Mouse (Mus musculus): Measurements from ENCODE around the gene Olfr111. TPM values are rescaled to one million over a fixed set of nuclear protein-coding genes. Genes with fewer than 3 reads are reported as not detected.

Gene Olfr111
- polyA plus RNA-seq, 1 experiment from 2014 or later = not detected

DNA sequence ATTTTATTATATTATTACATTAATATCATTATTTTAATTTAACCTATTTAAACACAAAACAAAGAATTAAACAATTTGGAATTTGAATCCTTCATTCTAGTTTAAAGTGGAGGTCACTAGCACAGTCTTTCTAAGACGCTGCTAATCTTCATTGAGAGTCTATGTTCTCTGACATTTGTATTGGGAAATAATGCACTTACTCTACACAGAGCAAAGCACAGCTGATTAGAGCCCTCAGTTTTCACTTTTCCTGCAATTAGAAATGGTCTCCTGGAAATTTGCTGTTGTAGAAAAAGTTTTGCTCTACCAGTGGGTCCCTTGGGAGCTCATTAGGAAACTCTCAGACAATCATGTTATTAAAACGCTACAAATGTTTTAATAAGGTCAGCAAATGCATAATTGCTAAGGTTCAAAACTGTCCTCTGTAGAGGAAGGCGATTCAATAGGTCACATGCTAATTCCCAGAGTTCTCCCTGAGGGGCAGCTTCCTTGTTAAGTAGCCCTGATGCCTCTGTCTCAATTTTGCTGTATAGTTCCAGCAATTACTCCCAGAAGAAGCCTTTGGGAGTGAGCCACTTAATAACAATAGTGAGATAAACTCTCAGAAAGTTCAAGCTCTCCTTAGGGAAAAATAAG is 36.1 kb downstream of the Olfr111 start:
- 41% methylated on average over 3 of the region's 3 CpGs for WGBS

GRCm38 (mm10) chr17:37558913-37559615 is 51.2 kb downstream of the Olfr111 start:
- no peak for DNase-seq (ENCODE audit: low spot score)
- H3K9me3 ChIP-seq (ENCODE audit: control insufficient read depth, low read length) = no peaks in the 10 kb centered on the region
- H3K27me3 ChIP-seq (replicated peaks; ENCODE audit: control insufficient read depth, insufficient read depth, low read length) = no peaks in the 10 kb centered on the region
- H3K4me1 ChIP-seq (ENCODE audit: control insufficient read depth, insufficient read depth, low read length) = no peaks in the 10 kb centered on the region
- ATAC-seq (ENCODE audit: low read depth) = no peak
- no peak overlapping the region for H3K4me2 ChIP-seq (ENCODE audit: low read depth, low read length)
- no peak overlapping the region for H3K9ac ChIP-seq (ENCODE audit: low read depth, low read length)
- H3K27ac ChIP-seq (replicated peaks; ENCODE audit: low read depth, low read length) = no peak overlapping the region
- H3K36me3 ChIP-seq (ENCODE audit: control insufficient read depth, insufficient read depth, low read length) = no peaks in the 10 kb centered on the region
- WGBS = 46% methylated on average over 1 of the region's 1 CpGs
- H3K4me3 ChIP-seq (ENCODE audit: low read depth, low read length) = no peak overlapping the region

More for the DNA sequence above, 36.1 kb downstream of the Olfr111 start:
- ATAC-seq (ENCODE audit: low read depth) = no peak; the same call in 1 of the 2 replicates
- Histone ChIP-seq H3K4me2 (ENCODE audit: low read depth, low read length) (no peak overlapping the region), H3K36me3 (ENCODE audit: control insufficient read depth, insufficient read depth, low read length) (no peaks in the 10 kb centered on the region), H3K27ac (replicated peaks; ENCODE audit: low read depth, low read length) (no peak overlapping the region), H3K27me3 (replicated peaks; ENCODE audit: control insufficient read depth, insufficient read depth, low read length) (no peaks in the 10 kb centered on the region), H3K9me3 (ENCODE audit: control insufficient read depth, low read length) (no peaks in the 10 kb centered on the region), H3K4me3 (ENCODE audit: low read depth, low read length) (no peak overlapping the region), H3K9ac (ENCODE audit: low read depth, low read length) (no peak overlapping the region), H3K4me1 (ENCODE audit: control insufficient read depth, insufficient read depth, low read length) (no peaks in the 10 kb centered on the region)
- DNase-seq (ENCODE audit: low spot score) = peak; percentile 56

GRCm38 (mm10) chr17:37569351-37569750 is 61.5 kb downstream of the Olfr111 start, which contains the start of gene Olfr112:
Gene Olfr112, minus strand, starts transcription at chr17:37569451.
- no peak for ATAC-seq (ENCODE audit: low read depth)
- Histone ChIP-seq H3K9me3 (ENCODE audit: control insufficient read depth, low read length) (no peaks in the 10 kb centered on the region), H3K27ac (replicated peaks; ENCODE audit: low read depth, low read length) (no peak within 1 kb of the TSS), H3K36me3 (ENCODE audit: control insufficient read depth, insufficient read depth, low read length) (no peaks in the 10 kb centered on the region), H3K4me3 (ENCODE audit: low read depth, low read length) (no peak within 1 kb of the TSS), H3K4me2 (ENCODE audit: low read depth, low read length) (no peak within 1 kb of the TSS), H3K9ac (ENCODE audit: low read depth, low read length) (no peak within 1 kb of the TSS), H3K27me3 (replicated peaks; ENCODE audit: control insufficient read depth, insufficient read depth, low read length) (no peaks in the 10 kb centered on the region), H3K4me1 (ENCODE audit: control insufficient read depth, insufficient read depth, low read length) (no peaks in the 10 kb centered on the region)
- no peak for DNase-seq (ENCODE audit: low spot score)

GRCm38 (mm10) chr17:37577563-37577962 is 69.7 kb downstream of the Olfr111 start, which contains the start of gene Olfr113:
Gene Olfr113, minus strand, starts transcription at chr17:37577663.
- Histone ChIP-seq H3K27me3 (replicated peaks; ENCODE audit: control insufficient read depth, insufficient read depth, low read length) (no peaks in the 10 kb centered on the region), H3K9me3 (ENCODE audit: control insufficient read depth, low read length) (no peaks in the 10 kb centered on the region), H3K4me2 (ENCODE audit: low read depth, low read length) (no peak within 1 kb of the TSS), H3K4me1 (ENCODE audit: control insufficient read depth, insufficient read depth, low read length) (no peaks in the 10 kb centered on the region), H3K4me3 (ENCODE audit: low read depth, low read length) (no peak within 1 kb of the TSS), H3K27ac (replicated peaks; ENCODE audit: low read depth, low read length) (no peak within 1 kb of the TSS), H3K36me3 (ENCODE audit: control insufficient read depth, insufficient read depth, low read length) (no peaks in the 10 kb centered on the region), H3K9ac (ENCODE audit: low read depth, low read length) (no peak within 1 kb of the TSS)
- ATAC-seq (ENCODE audit: low read depth) = no peak
- DNase-seq (ENCODE audit: low spot score) = no peak

Other genes with a start within 250 kb of the Olfr111 start
- not detected in 2 replicates for gene Olfr98, start 244.3 kb upstream of the Olfr111 start, polyA plus RNA-seq (2014; fragmentation: Nextera tagmentation; extraction: Ambion mirVana)
- 1.5 and 2.1 TPM in 2 replicates for gene H2-M3, start 237.8 kb upstream of the Olfr111 start, polyA plus RNA-seq (2014; fragmentation: Nextera tagmentation; extraction: Ambion mirVana)
- 0.25 TPM in 1 of 2 replicates, not detected in the other for gene Olfr99, start 224.6 kb upstream of the Olfr111 start, polyA plus RNA-seq (2014; fragmentation: Nextera tagmentation; extraction: Ambion mirVana)
- not detected in 2 replicates for gene Olfr101, start 203.7 kb upstream of the Olfr111 start, polyA plus RNA-seq (2014; fragmentation: Nextera tagmentation; extraction: Ambion mirVana)
- not detected in 2 replicates for gene Olfr102, start 191.0 kb upstream of the Olfr111 start, polyA plus RNA-seq (2014; fragmentation: Nextera tagmentation; extraction: Ambion mirVana)
- gene Olfr103, start 168.3 kb upstream of the Olfr111 start, polyA plus RNA-seq (2014; fragmentation: Nextera tagmentation; extraction: Ambion mirVana) = 0.18 TPM in 1 of 2 replicates, not detected in the other
- 0.08 TPM in 1 of 2 replicates, not detected in the other for gene Olfr104-ps, start 148.4 kb upstream of the Olfr111 start, polyA plus RNA-seq (2014; fragmentation: Nextera tagmentation; extraction: Ambion mirVana)
- not detected in 2 replicates for gene Olfr105-ps, start 129.0 kb upstream of the Olfr111 start, polyA plus RNA-seq (2014; fragmentation: Nextera tagmentation; extraction: Ambion mirVana)
- not detected in 2 replicates for gene Olfr106-ps, start 117.6 kb upstream of the Olfr111 start, polyA plus RNA-seq (2014; fragmentation: Nextera tagmentation; extraction: Ambion mirVana)
- not detected in 2 replicates for gene Olfr107, start 108.8 kb upstream of the Olfr111 start, polyA plus RNA-seq (2014; fragmentation: Nextera tagmentation; extraction: Ambion mirVana)
- gene Olfr108, start 62.5 kb upstream of the Olfr111 start, polyA plus RNA-seq (2014; fragmentation: Nextera tagmentation; extraction: Ambion mirVana) = not detected in 2 replicates
- not detected in 2 replicates for gene Olfr109, start 49.1 kb upstream of the Olfr111 start, polyA plus RNA-seq (2014; fragmentation: Nextera tagmentation; extraction: Ambion mirVana)
- gene H2-M2, start 24.5 kb upstream of the Olfr111 start, polyA plus RNA-seq (2014; fragmentation: Nextera tagmentation; extraction: Ambion mirVana) = not detected in 2 replicates
- 0.12 TPM in 1 of 2 replicates, not detected in the other for gene Olfr110, start 15.6 kb upstream of the Olfr111 start, polyA plus RNA-seq (2014; fragmentation: Nextera tagmentation; extraction: Ambion mirVana)
- not detected in 2 replicates for gene Olfr112, start 61.4 kb downstream of the Olfr111 start, polyA plus RNA-seq (2014; fragmentation: Nextera tagmentation; extraction: Ambion mirVana)
- not detected in 2 replicates for gene Olfr113, start 69.6 kb downstream of the Olfr111 start, polyA plus RNA-seq (2014; fragmentation: Nextera tagmentation; extraction: Ambion mirVana)
- gene Olfr114, start 84.7 kb downstream of the Olfr111 start, polyA plus RNA-seq (2014; fragmentation: Nextera tagmentation; extraction: Ambion mirVana) = not detected in 2 replicates
- gene Olfr115, start 119.1 kb downstream of the Olfr111 start, polyA plus RNA-seq (2014; fragmentation: Nextera tagmentation; extraction: Ambion mirVana) = not detected in 2 replicates
- not detected in 2 replicates for gene Olfr116, start 119.2 kb downstream of the Olfr111 start, polyA plus RNA-seq (2014; fragmentation: Nextera tagmentation; extraction: Ambion mirVana)
- gene Olfr117, start 155.8 kb downstream of the Olfr111 start, polyA plus RNA-seq (2014; fragmentation: Nextera tagmentation; extraction: Ambion mirVana) = not detected in 2 replicates
- not detected in 2 replicates for gene Olfr118, start 159.0 kb downstream of the Olfr111 start, polyA plus RNA-seq (2014; fragmentation: Nextera tagmentation; extraction: Ambion mirVana)
- not detected in 2 replicates for gene Olfr119, start 188.5 kb downstream of the Olfr111 start, polyA plus RNA-seq (2014; fragmentation: Nextera tagmentation; extraction: Ambion mirVana)
- 0.17 TPM in 1 of 2 replicates, not detected in the other for gene Olfr120, start 213.8 kb downstream of the Olfr111 start, polyA plus RNA-seq (2014; fragmentation: Nextera tagmentation; extraction: Ambion mirVana)
- 0.18 TPM in 1 of 2 replicates, not detected in the other for gene Olfr121, start 240.8 kb downstream of the Olfr111 start, polyA plus RNA-seq (2014; fragmentation: Nextera tagmentation; extraction: Ambion mirVana)

Data from embryonic facial prominence, embryonic 14.5 days (tissue).